Mouse (Mus musculus) C3H10T1/2 (cell line): ENCODE measurements around the gene Abcb8. TPM values are rescaled to one million over a fixed set of nuclear protein-coding genes. Genes with fewer than 3 reads are reported as not detected.

Experiments used
- polyA plus RNA-seq, 2 experiments: library from polyadenylated mRNA; unstranded; fragments of >200 nt; fragmentation: generic; extraction: Trizol; gene quantifications; one replicate each; pipeline ENCODE4 v1.2.1; 2012; ENCODE audit warnings: missing spikeins in 2 of 2

The Abcb8 gene
- polyA plus RNA-seq = 10 to 100 TPM; 37.0 to 55.6 TPM

GRCm38 (mm10) chr5:24393392-24393997 is at the start of gene Abcb8:
TSS of gene Abcb8 (plus strand) at chr5:24393663.

GRCm38 (mm10) chr5:24351278-24351677 is 42.2 kb upstream of the Abcb8 start, which contains the start of gene Kcnh2:
TSS of gene Kcnh2 (minus strand) at chr5:24351604.

DNA sequence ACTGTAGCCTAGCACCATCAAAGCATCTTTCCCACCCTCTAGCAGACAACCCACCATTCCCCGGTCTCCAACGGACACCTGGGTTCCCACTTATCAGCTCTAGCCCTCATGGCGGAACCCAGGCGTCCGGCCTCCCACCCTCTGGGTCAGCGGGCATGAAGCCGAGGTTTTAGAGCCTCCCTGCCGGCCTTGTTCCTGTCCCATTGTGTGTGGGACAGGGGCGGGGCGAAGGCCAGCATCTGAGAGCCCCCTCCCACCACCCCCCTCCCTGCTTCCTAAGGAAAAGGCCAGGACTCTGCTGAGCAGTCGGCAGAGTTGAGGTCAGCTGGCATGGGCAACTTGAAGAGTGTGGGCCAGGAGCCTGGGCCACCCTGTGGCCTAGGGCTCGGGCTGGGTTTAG is 29.0 kb upstream of the Abcb8 start, which contains the start of gene Nos3:
Nos3 (plus strand) TSS at position 303 of the 400 bp plus-strand sequence.

DNA sequence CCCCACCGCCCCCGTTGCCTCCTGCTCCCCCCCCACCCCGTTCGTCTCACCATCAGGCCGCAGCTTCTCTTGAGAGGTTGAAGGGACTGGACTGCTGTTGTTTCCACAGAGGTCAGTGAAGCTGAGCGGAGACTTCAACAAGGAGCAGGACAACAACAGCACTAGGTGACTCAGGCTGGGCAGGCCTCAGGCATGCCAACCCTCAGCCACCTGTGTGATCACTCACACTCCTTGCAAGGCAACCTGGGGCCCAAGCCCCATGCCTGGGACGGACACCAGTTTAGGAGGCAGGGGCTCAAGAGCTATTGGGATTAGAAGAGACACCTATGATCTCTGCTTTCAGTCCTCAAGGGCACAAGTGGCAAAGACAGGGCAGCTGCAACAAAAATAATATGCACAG is 1.6 kb upstream of the Abcb8 start, which contains the start of gene Atg9b:
Atg9b (minus strand) TSS at position 280 of the 400 bp plus-strand sequence.

GRCm38 (mm10) chr5:24413042-24413693 is 19.7 kb downstream of the Abcb8 start, which contains the start of gene Asic3:
TSS of gene Asic3 (plus strand) at chr5:24413392.

DNA sequence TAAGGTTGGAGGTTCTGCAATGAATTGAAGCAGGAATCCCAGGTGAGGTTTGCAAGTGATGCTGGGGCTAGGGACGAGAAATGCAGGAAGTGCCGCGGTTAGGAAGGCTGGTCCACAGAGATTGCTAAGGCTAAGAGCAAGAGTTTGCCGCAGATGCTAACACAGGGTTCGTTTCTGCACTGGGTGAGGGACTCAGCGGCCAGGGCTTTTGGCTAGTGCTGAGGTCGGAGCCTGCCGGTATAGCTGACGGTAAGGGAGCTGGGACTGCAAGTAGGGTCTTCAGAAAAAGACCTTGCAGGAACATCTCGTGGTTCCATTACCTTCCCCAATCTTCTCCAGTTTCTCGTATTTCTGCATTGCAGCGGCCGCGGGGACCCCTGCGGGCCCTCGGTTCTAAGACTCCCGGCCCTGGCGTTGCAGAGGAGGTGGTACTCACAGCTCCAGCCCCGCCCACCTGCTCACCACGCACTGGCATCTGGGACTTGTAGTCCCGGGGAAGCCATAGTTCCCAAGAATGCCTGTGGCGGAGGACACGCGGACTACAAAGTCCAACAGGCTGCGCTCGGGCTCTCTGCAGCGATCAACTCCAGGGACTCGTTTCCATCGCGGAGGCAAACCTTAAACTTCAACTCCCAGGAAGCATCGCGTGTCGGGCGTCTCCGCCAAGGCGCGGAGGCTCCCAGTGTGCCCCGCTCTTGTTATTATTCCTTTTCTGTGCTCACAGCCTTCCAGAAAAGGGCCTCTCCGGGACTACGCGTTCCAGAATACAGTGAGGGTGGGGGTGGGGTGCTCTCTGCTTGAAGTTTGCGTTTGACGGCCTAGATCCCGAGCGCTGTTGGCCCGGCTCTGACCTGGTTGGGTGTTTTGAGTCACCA is 29.9 kb downstream of the Abcb8 start, which contains the start of the genes Cdk5 and Slc4a2:
Cdk5 (minus strand) TSS at position 402 of the 875 bp plus-strand sequence.
Slc4a2 (plus strand) TSS at position 709 of the 875 bp plus-strand sequence.

GRCm38 (mm10) chr5:24444746-24445427 is 51.4 kb downstream of the Abcb8 start, which contains the start of gene Fastk:
TSS of gene Fastk (minus strand) at chr5:24445287.

DNA sequence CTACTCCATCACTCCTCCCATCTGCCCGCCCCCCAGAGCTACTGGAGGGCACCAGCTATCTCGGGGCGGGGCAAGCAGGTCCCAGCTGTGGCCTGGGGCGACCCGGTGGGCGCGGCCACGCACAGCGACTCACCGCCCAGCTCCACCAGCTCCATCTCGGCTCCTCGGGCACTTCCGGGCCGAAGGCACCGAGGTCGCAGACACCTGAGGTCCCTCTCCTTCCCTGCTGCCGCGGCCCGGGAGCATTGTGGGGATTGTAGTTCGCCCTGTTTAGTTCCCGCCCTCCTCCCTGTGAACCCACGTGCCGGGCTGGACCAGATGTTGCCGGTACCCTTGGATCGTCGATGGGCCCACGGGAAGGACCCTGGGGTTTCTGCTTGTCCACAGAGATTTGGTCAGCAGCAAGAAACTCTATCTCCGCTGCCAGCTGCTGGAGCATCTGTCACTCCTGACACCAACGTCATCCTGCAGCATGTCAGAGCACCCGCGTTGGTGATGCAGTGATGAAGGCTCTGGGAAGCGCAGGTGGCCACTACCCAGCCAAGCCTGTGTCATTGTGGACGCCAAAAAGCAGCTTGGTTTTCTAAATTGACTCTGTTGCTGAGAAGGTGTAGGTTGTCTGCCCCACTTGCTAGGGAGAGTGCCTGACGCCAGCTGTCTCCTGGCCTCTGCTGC is 54.3 kb downstream of the Abcb8 start, which contains the start of gene Tmub1:
Tmub1 (minus strand) TSS at position 231 of the 675 bp plus-strand sequence.

DNA sequence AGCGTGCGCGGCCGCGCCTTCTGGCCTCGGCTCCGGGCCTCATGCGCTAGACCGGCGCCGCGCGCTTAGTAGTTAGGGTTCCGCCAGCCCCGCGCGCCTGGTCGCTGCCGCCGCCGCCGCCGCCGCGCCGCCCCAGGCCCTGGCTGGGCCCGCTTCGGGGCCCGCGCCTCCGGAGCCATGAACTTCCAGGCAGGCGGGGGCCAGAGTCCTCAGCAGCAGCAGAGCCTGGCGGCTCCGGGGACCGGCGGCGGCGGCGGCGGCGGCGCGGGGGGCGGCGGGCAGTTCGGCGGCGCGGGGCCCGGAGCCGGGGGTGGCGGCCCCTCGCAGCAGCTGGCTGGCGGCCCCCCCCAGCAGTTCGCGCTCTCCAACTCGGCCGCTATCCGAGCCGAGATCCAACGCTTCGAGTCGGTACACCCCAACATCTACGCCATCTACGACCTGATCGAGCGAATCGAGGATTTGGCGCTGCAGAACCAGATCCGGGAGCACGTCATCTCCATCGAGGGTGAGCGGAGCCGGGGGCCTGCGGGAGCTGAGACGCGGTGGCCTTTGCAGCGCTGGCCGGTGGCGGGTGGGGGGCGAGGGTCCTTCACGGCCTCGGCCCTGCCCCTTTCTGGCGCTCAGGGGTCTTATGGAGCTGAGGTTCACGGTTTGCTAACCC is 58.7 kb downstream of the Abcb8 start, which contains the start of gene Agap3:
Agap3 (plus strand) TSS at position 148 of the 661 bp plus-strand sequence.

Other genes with a start within 250 kb of the Abcb8 start
- 1 to 10 TPM; 2.9 to 6.0 TPM for gene Nupl2, start 228.7 kb upstream of the Abcb8 start, polyA plus RNA-seq
- 1 to 10 TPM in 1 of 2 experiments, under 1 TPM in 1; 0.64 to 1.5 TPM for gene Kcnh2, start 42.1 kb upstream of the Abcb8 start, polyA plus RNA-seq
- under 1 TPM; 0.12 to 0.16 TPM for gene Nos3, start 28.9 kb upstream of the Abcb8 start, polyA plus RNA-seq
- under 1 TPM; 0.05 to 0.07 TPM for gene Atg9b, start 1.5 kb upstream of the Abcb8 start, polyA plus RNA-seq
- under 1 TPM; 0.05 to 0.72 TPM for gene Asic3, start 19.7 kb downstream of the Abcb8 start, polyA plus RNA-seq
- gene Cdk5, start 29.9 kb downstream of the Abcb8 start, polyA plus RNA-seq = 10 to 100 TPM; 35.5 to 47.7 TPM
- 10 to 100 TPM; 42.0 to 81.7 TPM for gene Slc4a2, start 30.2 kb downstream of the Abcb8 start, polyA plus RNA-seq
- gene Fastk, start 51.6 kb downstream of the Abcb8 start, polyA plus RNA-seq = 10 to 100 TPM; 71.2 to 86.2 TPM
- gene Tmub1, start 54.2 kb downstream of the Abcb8 start, polyA plus RNA-seq = 10 to 100 TPM; 15.6 to 24.7 TPM
- gene Agap3, start 58.5 kb downstream of the Abcb8 start, polyA plus RNA-seq = 10 to 100 TPM; 87.5 to 91.0 TPM
- gene Gbx1, start 133.5 kb downstream of the Abcb8 start, polyA plus RNA-seq = under 1 TPM; 0.01 to 0.08 TPM
- gene Asb10, start 147.3 kb downstream of the Abcb8 start, polyA plus RNA-seq = under 1 TPM in 1 of 2 experiments, not detected in 1; 0.12 TPM
- gene 4931409K22Rik, start 163.1 kb downstream of the Abcb8 start, polyA plus RNA-seq = under 1 TPM in 1 of 2 experiments, not detected in 1; 0.02 TPM
- 10 to 100 TPM; 45.7 to 72.5 TPM for gene Abcf2, start 183.8 kb downstream of the Abcb8 start, polyA plus RNA-seq
- gene Chpf2, start 193.1 kb downstream of the Abcb8 start, polyA plus RNA-seq = 10 to 100 TPM; 13.6 to 31.3 TPM
- gene Smarcd3, start 230.7 kb downstream of the Abcb8 start, polyA plus RNA-seq = 100 to 1,000 TPM in 1 of 2 experiments, 10 to 100 TPM in 1; 45.0 to 101 TPM